Mouse (Mus musculus) ES-Bruce4 (cell line): ENCODE measurements around the gene Ptprb. TPM values are rescaled to one million over a fixed set of nuclear protein-coding genes. Genes with fewer than 3 reads are reported as not detected.

Experiments used
- H3K27ac ChIP-seq: 2 replicates; pipeline ENCODE4 v1.5.1; 2012; ENCODE audit warnings: low read length, inconsistent platforms; ENCODE audit not compliant: insufficient read depth
- H3K27me3 ChIP-seq: 2 replicates; pipeline ENCODE4 v1.6.1; 2012; ENCODE audit warnings: mild to moderate bottlenecking, low read length, inconsistent platforms; ENCODE audit not compliant: control insufficient read depth, poor library complexity, insufficient read depth, severe bottlenecking
- H3K36me3 ChIP-seq: 2 replicates; pipeline ENCODE4 v1.6.1; 2012; ENCODE audit warnings: inconsistent platforms, mild to moderate bottlenecking, low read length, moderate library complexity; ENCODE audit not compliant: control insufficient read depth, poor library complexity, insufficient read depth, severe bottlenecking
- H3K4me1 ChIP-seq: one replicate; pipeline ENCODE4 v1.8.1; 2011; ENCODE audit warnings: low read length; ENCODE audit not compliant: control insufficient read depth, insufficient read depth
- H3K4me3 ChIP-seq: 2 replicates; pipeline ENCODE4 v1.5.1; 2011; ENCODE audit warnings: low read depth, mild to moderate bottlenecking, low read length
- H3K9ac ChIP-seq: 2 replicates; pipeline ENCODE4 v1.6.1; 2012; ENCODE audit warnings: low read depth, mild to moderate bottlenecking, inconsistent platforms; ENCODE audit not compliant: poor library complexity, severe bottlenecking
- H3K9me3 ChIP-seq: replicated peaks from 2 replicates; pipeline ENCODE4 v1.6.1; 2012; ENCODE audit warnings: mild to moderate bottlenecking, low read length, inconsistent platforms; ENCODE audit not compliant: control insufficient read depth, poor library complexity, insufficient read depth, severe bottlenecking
- CTCF ChIP-seq: IDR thresholded peaks from one replicate; pipeline ENCODE4 v1.8.1; 2011; ENCODE audit warnings: low read depth, low read length
- EP300 ChIP-seq: IDR thresholded peaks from 2 replicates; pipeline ENCODE4 v1.6.1; 2011; ENCODE audit warnings: low read depth, low read length; ENCODE audit not compliant: insufficient read depth
- POLR2A ChIP-seq: IDR thresholded peaks from one replicate; pipeline ENCODE4 v1.8.1; 2011; ENCODE audit warnings: low read length; ENCODE audit not compliant: insufficient read depth
- polyA plus RNA-seq: library from polyadenylated mRNA; stranded (reverse); fragments of >200 nt; gene quantifications from 2 replicates; pipeline ENCODE4 v1.2.4, GENCODE M21; 2011; ENCODE audit warnings: low read depth; ENCODE audit not compliant: missing spikeins, insufficient read depth, insufficient read length

The Ptprb gene
- polyA plus RNA-seq, 1 experiment, result 0.37 TPM

DNA sequence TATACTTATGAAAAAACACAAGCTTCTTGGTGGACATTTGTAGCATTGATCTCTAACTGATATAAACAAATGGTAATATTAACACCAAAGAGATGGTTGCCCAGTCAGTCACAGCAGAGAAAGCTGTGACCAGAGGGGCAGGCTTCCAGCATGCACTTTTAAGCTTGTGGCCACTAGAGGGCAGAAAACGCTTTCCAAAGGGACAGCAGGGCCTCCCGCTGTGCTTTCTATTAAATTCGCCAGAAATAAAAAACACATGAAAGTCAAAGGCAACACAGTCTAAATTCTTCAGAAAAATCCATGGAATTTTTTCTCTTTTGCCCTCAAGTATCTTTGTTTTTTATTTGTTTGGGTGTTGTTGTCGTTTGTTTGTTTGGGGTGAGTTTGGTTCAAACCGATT lies 55.1 kb downstream of the Ptprb start:
- Histone ChIP-seq H3K27ac (no peak overlapping the region), H3K9ac (no peak overlapping the region), H3K4me3 (no peak overlapping the region), H3K36me3 (no peaks in the 10 kb centered on the region), H3K4me1 (no peaks in the 10 kb centered on the region), H3K9me3 (no peaks in the 10 kb centered on the region), H3K27me3 (no peaks in the 10 kb centered on the region)
- TF ChIP-seq CTCF, result peak; percentile 82
- TF ChIP-seq POLR2A, result no peak

DNA sequence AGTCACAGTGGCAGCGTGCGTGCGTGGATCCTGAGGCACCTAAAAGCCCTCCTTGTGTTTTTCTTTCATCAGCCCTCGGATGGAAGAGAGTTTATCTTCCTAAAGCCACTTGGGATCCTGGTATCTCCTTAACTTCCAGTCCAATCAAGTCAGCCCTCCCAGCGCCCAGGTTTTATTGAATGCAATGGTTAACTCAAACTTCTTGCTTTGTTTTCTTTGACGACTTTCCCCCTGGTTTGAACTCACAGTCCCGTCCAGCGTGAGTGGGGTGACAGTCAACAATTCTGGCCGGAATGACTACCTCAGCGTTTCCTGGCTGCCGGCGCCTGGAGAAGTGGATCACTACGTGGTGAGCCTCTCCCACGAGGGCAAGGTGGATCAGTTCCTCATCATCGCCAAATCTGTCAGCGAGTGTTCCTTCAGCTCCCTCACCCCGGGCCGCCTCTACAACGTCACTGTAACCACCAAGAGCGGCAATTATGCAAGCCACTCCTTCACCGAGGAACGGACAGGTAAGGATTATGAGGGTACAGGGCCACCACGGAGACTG lies 55.7 kb downstream of the Ptprb start:
- Histone ChIP-seq H3K9ac (no peak overlapping the region), H3K4me1 (no peaks in the 10 kb centered on the region), H3K27me3 (no peaks in the 10 kb centered on the region), H3K9me3 (no peaks in the 10 kb centered on the region), H3K36me3 (no peaks in the 10 kb centered on the region), H3K4me3 (0 out of 2 replicates have a peak overlapping the region, but pooled peaks have one; percentile 0), H3K27ac (no peak overlapping the region)
- TF ChIP-seq CTCF (no peak), POLR2A (no peak), EP300 (no peak)

DNA sequence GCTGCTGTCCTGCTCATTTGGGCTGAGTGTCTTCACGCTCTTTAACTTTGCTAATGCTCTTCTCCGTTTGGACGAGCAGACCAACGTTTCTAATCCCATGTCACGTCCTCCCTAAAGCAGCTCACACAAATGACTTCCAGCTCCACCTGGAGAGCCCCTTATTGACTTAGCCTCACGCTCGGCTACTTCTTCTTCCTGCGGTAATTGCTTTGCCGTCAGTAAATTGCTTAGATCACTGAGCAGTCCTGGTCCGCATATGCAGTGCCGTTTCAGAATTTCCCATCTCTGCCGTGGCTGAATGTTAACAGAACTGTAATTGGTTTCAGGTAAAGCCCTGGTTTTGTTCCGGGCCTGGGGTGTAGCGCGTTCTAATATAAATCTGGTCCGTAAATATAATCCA lies 58.3 kb downstream of the Ptprb start:
- Histone ChIP-seq H3K9ac (no peak overlapping the region), H3K36me3 (no peaks in the 10 kb centered on the region), H3K27me3 (no peaks in the 10 kb centered on the region), H3K4me1 (no peaks in the 10 kb centered on the region), H3K9me3 (no peaks in the 10 kb centered on the region), H3K4me3 (no peak overlapping the region), H3K27ac (no peak overlapping the region)
- TF ChIP-seq POLR2A (no peak), CTCF (no peak), EP300 (no peak)

DNA sequence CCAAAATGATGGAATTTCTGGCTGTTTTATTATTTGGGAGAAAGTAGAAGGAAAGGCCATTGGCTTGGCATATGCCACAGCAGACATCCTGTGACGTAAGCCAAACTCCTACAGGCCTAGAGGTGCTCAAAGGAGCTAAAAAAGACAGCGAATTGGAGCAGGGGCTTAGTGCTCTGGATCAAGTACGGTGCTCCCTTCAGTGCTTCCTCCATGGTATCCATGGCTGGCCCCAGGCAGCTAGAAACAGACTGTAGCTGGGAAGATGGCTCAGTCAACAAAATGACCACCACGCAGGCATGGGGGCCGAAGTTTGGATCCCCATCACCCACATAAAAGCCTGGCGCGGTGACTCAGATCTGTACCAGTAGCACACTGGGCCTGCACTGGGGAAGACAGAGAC lies 58.8 kb downstream of the Ptprb start:
- H3K4me1 ChIP-seq, result no peaks in the 10 kb centered on the region
- no peaks in the 10 kb centered on the region for H3K27me3 ChIP-seq
- no peaks in the 10 kb centered on the region for H3K36me3 ChIP-seq
- no peak overlapping the region for H3K4me3 ChIP-seq
- H3K27ac ChIP-seq, result no peak overlapping the region
- no peak overlapping the region for H3K9ac ChIP-seq
- TF ChIP-seq POLR2A (no peak), EP300 (no peak)
- H3K9me3 ChIP-seq, result no peaks in the 10 kb centered on the region

DNA sequence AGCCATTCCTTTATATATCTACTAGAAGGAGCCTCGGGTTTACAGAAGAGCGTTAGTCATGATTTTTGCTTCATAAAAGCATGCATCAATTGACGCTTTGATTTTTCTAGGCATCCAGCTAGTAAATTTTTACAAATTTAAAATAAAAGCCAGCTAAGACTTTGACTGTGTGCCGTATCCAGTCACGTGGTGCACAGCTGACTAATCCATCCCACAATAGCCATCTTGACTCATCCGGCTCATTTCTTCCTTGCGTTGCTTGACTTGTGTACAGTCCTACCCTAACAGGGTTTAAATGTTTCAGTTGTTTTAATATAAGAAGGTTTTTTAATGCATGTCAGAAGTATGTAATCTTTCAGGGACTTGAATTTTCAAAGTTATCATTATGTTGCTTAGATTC lies 60.0 kb downstream of the Ptprb start:
- Histone ChIP-seq H3K9me3 (no peaks in the 10 kb centered on the region), H3K4me1 (no peaks in the 10 kb centered on the region), H3K4me3 (no peak overlapping the region), H3K27me3 (no peaks in the 10 kb centered on the region), H3K27ac (no peak overlapping the region), H3K36me3 (no peaks in the 10 kb centered on the region), H3K9ac (no peak overlapping the region)
- no peak for TF ChIP-seq CTCF
- no peak for TF ChIP-seq EP300
- TF ChIP-seq POLR2A, result no peak

DNA sequence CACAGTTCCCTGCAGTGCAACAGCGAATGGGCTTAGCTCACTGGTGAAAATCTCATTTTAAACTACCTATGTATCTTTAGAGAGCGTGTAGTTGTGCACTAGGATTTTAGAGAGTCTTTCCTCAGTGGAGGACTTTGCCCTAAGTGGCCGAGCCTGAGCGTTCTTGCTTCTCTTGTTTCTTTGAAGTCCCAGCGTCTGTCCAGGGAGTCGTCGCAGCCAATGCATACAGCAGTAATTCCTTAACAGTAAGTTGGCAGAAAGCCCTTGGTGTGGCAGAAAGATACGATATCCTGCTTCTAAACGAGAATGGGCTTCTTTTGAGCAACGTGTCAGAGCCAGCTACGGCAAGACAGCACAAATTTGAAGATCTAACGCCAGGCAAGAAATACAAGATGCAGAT lies 65.9 kb downstream of the Ptprb start:
- Histone ChIP-seq H3K4me1 (no peaks in the 10 kb centered on the region), H3K4me3 (no peak overlapping the region), H3K27me3 (no peaks in the 10 kb centered on the region), H3K27ac (no peak overlapping the region), H3K9me3 (no peaks in the 10 kb centered on the region), H3K9ac (no peak overlapping the region), H3K36me3 (no peaks in the 10 kb centered on the region)
- TF ChIP-seq CTCF, result no peak
- TF ChIP-seq EP300, result no peak
- TF ChIP-seq POLR2A, result no peak
